In the genomic region with DNA sequence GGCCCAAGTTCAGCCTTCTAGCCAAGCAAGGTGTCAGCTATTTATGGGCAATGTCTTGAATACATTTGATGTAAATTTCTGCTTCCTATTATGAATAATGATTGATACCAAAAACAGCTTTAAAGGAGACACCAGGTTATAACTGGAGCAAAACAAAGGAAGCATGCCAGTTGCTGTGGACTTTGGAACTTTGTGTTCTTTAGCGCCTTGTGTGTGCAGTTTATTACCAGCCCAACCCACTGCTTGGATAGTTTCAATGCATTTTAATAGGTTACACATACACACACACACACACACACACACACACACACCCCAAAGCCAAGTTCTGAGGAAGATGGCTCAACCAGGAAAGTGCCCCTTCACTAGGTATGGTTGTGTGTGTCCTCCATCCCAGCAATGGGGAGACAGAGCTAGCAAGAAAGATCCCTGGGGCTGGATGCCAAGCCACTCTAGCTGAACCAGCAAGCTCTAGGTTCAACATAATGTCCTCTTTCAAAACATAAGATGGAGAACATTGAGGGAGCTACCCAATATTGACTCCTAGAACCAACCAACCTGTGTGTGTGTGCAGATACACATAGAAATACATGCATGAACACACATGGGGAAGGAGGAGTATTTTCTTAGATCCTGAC, we compare ENCODE assay signal across 29 mouse cellular contexts.
DNase-seq lines count a peak whose midpoint lies in the region; ATAC-seq and TF ChIP-seq lines count a peak whose summit lies in the region.
"Had no signal": no experiment of that assay in that cellular context is flagged by ENCODE, and none has a peak within 500 bp of the region (broad histone marks: within the 10 kb centered on the region; RNA-seq: fewer than 3 reads in every experiment).

No protein-coding gene starts in this region.

- H3K4me3 ChIP-seq in cerebellum, adult 2 months (replicated peaks; ENCODE audit: insufficient read depth, low read depth, low read length), result no peak overlapping the region
- H3K4me3 ChIP-seq in kidney, embryonic 15.5 days (replicated peaks), result no peak overlapping the region
- H3K4me3 ChIP-seq in intestine, embryonic 15.5 days (replicated peaks), result no peak overlapping the region
- no peak overlapping the region for H3K4me3 ChIP-seq in small intestine, adult 2 months (ENCODE audit: low read depth, low read length)
- H3K4me3 ChIP-seq in midbrain, embryonic 11.5 days (ENCODE audit: low read depth, low read length), result no peak overlapping the region
- H3K4me3 ChIP-seq: embryonic facial prominence, embryonic 13.5 days; forebrain, embryonic 10.5 days; forebrain, embryonic 15.5 days; heart, embryonic 13.5 days; hindbrain, embryonic 10.5 days; hindbrain, embryonic 15.5 days; left cerebral cortex, adult 2 months; limb, embryonic 12.5 days; liver, embryonic 12.5 days; neural tube, embryonic 15.5 days had no signal

- DNase-seq in cerebellum, adult 2 months, result peak in 1 of 2 experiments; percentile 42
- no peak for DNase-seq in cerebellum, postnatal 4 days (ENCODE audit: low spot score in 2 of 2)
- DNase-seq in kidney, adult 8-10 months, result peak; percentile 26 to 45
- DNase-seq in midbrain, embryonic 11.5 days (ENCODE audit: low spot score, missing footprints), result no peak
- DNase-seq: gastrocnemius, postnatal 10 days; heart, postnatal 10 days; liver, postnatal 0 days; lung, postnatal 4 days; midbrain, embryonic 14.5 days; retina, postnatal 1 day; right cerebral cortex, postnatal 25 days; spleen, adult 18-20 months; thymus, postnatal 14 days had no signal

- no peak overlapping the region for H3K9ac ChIP-seq in kidney, embryonic 15.5 days
- no peak overlapping the region for H3K9ac ChIP-seq in intestine, embryonic 15.5 days
- H3K9ac ChIP-seq in midbrain, embryonic 11.5 days (ENCODE audit: low read length), result no peak overlapping the region
- H3K9ac ChIP-seq: embryonic facial prominence, embryonic 13.5 days; forebrain, embryonic 15.5 days; heart, embryonic 13.5 days; hindbrain, embryonic 15.5 days; limb, embryonic 12.5 days; liver, embryonic 12.5 days; liver, postnatal 0 days; neural tube, embryonic 15.5 days had no signal

- no peak overlapping the region for H3K4me2 ChIP-seq in kidney, embryonic 15.5 days
- H3K4me2 ChIP-seq in intestine, embryonic 15.5 days (replicated peaks), result no peak overlapping the region
- H3K4me2 ChIP-seq in midbrain, embryonic 11.5 days, result no peak overlapping the region
- H3K4me2 ChIP-seq: embryonic facial prominence, embryonic 13.5 days; forebrain, embryonic 15.5 days; heart, embryonic 13.5 days; hindbrain, embryonic 15.5 days; limb, embryonic 12.5 days; liver, embryonic 12.5 days; neural tube, embryonic 15.5 days had no signal

- no peak for TF ChIP-seq CTCF in cerebellum, adult 2 months (IDR thresholded peaks at IDR 0.05; ENCODE audit: borderline replicate concordance, insufficient read depth, low read depth, low read length)
- no peak for TF ChIP-seq CTCF in small intestine, adult 2 months (IDR thresholded peaks at IDR 0.05; ENCODE audit: extremely low read depth, insufficient read length, insufficient replicate concordance, low read depth, low read length)

- WGBS in cerebellum, adult 2 months, result 100% methylated on average over 1 of the region's 1 CpGs
- WGBS in kidney, embryonic 15.5 days, result 94% methylated on average over 1 of the region's 1 CpGs
- WGBS in intestine, embryonic 15.5 days, result 71% methylated on average over 1 of the region's 1 CpGs
- WGBS in small intestine, adult 2 months, result 29% methylated on average over 1 of the region's 1 CpGs
- WGBS in midbrain, embryonic 11.5 days, result 83% methylated on average over 1 of the region's 1 CpGs

- no peak for ATAC-seq in kidney, embryonic 15.5 days (replicated peaks; ENCODE audit: low FRiP score)
- ATAC-seq in intestine, embryonic 15.5 days, result peak; percentile 75
- no peak for ATAC-seq in midbrain, embryonic 11.5 days (ENCODE audit: low FRiP score)
- ATAC-seq: activated CD4-positive, CD25-positive, alpha-beta regulatory T cell, adult 4 months; forebrain, embryonic 15.5 days; inflammation-experienced regulatory T-cells, adult 6 months; liver, embryonic 12.5 days; liver, postnatal 0 days had no signal

- H3K36me3 ChIP-seq in kidney, embryonic 15.5 days, result no peaks in the 10 kb centered on the region
- H3K36me3 ChIP-seq in intestine, embryonic 15.5 days, result no peaks in the 10 kb centered on the region
- H3K36me3 ChIP-seq in small intestine, adult 2 months (ENCODE audit: control insufficient read depth, insufficient read depth, low read length), result no peaks in the 10 kb centered on the region
- H3K36me3 ChIP-seq in midbrain, embryonic 11.5 days (ENCODE audit: control insufficient read depth, insufficient read depth, low read length), result no peaks in the 10 kb centered on the region
- H3K36me3 ChIP-seq: embryonic facial prominence, embryonic 13.5 days; forebrain, embryonic 10.5 days; forebrain, embryonic 15.5 days; heart, embryonic 13.5 days; hindbrain, embryonic 10.5 days; hindbrain, embryonic 15.5 days; limb, embryonic 12.5 days; liver, embryonic 12.5 days; neural tube, embryonic 15.5 days had no signal

- H3K4me1 ChIP-seq in cerebellum, adult 2 months (ENCODE audit: control insufficient read depth, insufficient read depth, low read length), result peaks cover 30% of the 10 kb centered on the region
- peaks cover 32% of the 10 kb centered on the region for H3K4me1 ChIP-seq in kidney, embryonic 15.5 days
- H3K4me1 ChIP-seq in intestine, embryonic 15.5 days (replicated peaks), result peaks cover 11% of the 10 kb centered on the region
- H3K4me1 ChIP-seq in small intestine, adult 2 months (ENCODE audit: control insufficient read depth, insufficient read depth, insufficient read length, low read length), result peaks cover 30% of the 10 kb centered on the region; the same call in 1 of the 2 replicates
- no peaks in the 10 kb centered on the region for H3K4me1 ChIP-seq in midbrain, embryonic 11.5 days (ENCODE audit: control insufficient read depth, insufficient read depth, low read length)

- no peaks in the 10 kb centered on the region for H3K27me3 ChIP-seq in cerebellum, adult 2 months (ENCODE audit: control insufficient read depth, insufficient read depth, low read length)
- H3K27me3 ChIP-seq in kidney, embryonic 15.5 days, result no peaks in the 10 kb centered on the region
- H3K27me3 ChIP-seq in intestine, embryonic 15.5 days (replicated peaks), result no peaks in the 10 kb centered on the region
- no peaks in the 10 kb centered on the region for H3K27me3 ChIP-seq in small intestine, adult 2 months (ENCODE audit: control insufficient read depth, insufficient read depth, low read length)
- H3K27me3 ChIP-seq in midbrain, embryonic 11.5 days (ENCODE audit: control insufficient read depth, insufficient read depth, low read length), result no peaks in the 10 kb centered on the region
- H3K27me3 ChIP-seq: CH12.LX; embryonic facial prominence, embryonic 13.5 days; forebrain, embryonic 15.5 days; heart, embryonic 13.5 days; hindbrain, embryonic 15.5 days; limb, embryonic 12.5 days; liver, embryonic 12.5 days; neural tube, embryonic 15.5 days had no signal

- H3K27ac ChIP-seq in cerebellum, adult 2 months (ENCODE audit: insufficient read depth, low read length), result peak overlapping the region; percentile 55; the same call in 1 of the 2 replicates
- no peak overlapping the region for H3K27ac ChIP-seq in kidney, embryonic 15.5 days
- no peak overlapping the region for H3K27ac ChIP-seq in intestine, embryonic 15.5 days
- peak overlapping the region; percentile 36 for H3K27ac ChIP-seq in small intestine, adult 2 months (ENCODE audit: insufficient read depth, low read depth, low read length)
- no peak overlapping the region for H3K27ac ChIP-seq in midbrain, embryonic 11.5 days (ENCODE audit: low read depth, low read length)
- H3K27ac ChIP-seq: embryonic facial prominence, embryonic 13.5 days; forebrain, embryonic 10.5 days; forebrain, embryonic 15.5 days; heart, embryonic 13.5 days; hindbrain, embryonic 10.5 days; hindbrain, embryonic 15.5 days; left cerebral cortex, adult 2 months; limb, embryonic 12.5 days; liver, embryonic 12.5 days; neural tube, embryonic 15.5 days had no signal

- no peak for TF ChIP-seq POLR2A in cerebellum, adult 2 months (IDR thresholded peaks at IDR 0.05; ENCODE audit: borderline replicate concordance, insufficient read depth, low read length)
- no peak for TF ChIP-seq POLR2A in small intestine, adult 2 months (IDR thresholded peaks at IDR 0.05; ENCODE audit: low read depth, low read length)

- H3K9me3 ChIP-seq in kidney, embryonic 15.5 days (replicated peaks), result no peaks in the 10 kb centered on the region
- no peaks in the 10 kb centered on the region for H3K9me3 ChIP-seq in intestine, embryonic 15.5 days
- H3K9me3 ChIP-seq in midbrain, embryonic 11.5 days (ENCODE audit: control insufficient read depth, low read length), result no peaks in the 10 kb centered on the region
- H3K9me3 ChIP-seq: embryonic facial prominence, embryonic 13.5 days; forebrain, embryonic 15.5 days; heart, embryonic 13.5 days; hindbrain, embryonic 10.5 days; hindbrain, embryonic 15.5 days; limb, embryonic 12.5 days; liver, embryonic 12.5 days; neural tube, embryonic 15.5 days had no signal

Comparison
In these comparisons a context has a peak if more than half of its experiments do, and no peak if none do; other contexts are left out.
1. DNase-seq: peak in kidney, adult 8-10 months (2 of 2); none in cerebellum, postnatal 4 days (0 of 2) and midbrain, embryonic 11.5 days (single experiment).
2. H3K27ac ChIP-seq: peak in cerebellum, adult 2 months (single experiment) and small intestine, adult 2 months (single experiment); none in kidney, embryonic 15.5 days (single experiment), intestine, embryonic 15.5 days (single experiment) and midbrain, embryonic 11.5 days (single experiment).